Mouse (Mus musculus) layer of hippocampus, adult 9-10 months (tissue): ENCODE data around the gene Klf11.

Experiments
- DNase-seq: peaks from one replicate; pipeline ENCODE4 v3.0.0; 2022; ENCODE audit warnings: low spot score

The Klf11 gene

DNA sequence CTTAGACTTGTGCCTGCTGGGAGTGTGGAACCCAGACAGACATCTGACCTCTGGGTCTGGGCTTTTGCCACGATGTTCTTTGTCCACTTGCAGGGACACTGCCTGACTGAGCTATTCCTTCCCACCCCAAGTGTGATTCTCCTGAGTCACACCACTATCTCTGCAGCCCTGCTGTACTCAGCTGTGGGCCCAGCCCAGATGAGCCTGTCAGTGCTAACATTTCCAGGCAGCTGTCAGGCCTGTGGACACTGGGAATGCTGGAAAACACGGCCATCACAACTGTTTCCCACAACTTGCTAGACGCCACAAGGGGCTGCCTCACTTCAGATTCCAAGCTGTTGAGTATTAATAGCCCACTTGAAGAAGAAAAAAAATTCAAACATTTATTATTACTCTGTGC is 51.9 kb downstream of the Klf11 start:
- no peak for DNase-seq

DNA sequence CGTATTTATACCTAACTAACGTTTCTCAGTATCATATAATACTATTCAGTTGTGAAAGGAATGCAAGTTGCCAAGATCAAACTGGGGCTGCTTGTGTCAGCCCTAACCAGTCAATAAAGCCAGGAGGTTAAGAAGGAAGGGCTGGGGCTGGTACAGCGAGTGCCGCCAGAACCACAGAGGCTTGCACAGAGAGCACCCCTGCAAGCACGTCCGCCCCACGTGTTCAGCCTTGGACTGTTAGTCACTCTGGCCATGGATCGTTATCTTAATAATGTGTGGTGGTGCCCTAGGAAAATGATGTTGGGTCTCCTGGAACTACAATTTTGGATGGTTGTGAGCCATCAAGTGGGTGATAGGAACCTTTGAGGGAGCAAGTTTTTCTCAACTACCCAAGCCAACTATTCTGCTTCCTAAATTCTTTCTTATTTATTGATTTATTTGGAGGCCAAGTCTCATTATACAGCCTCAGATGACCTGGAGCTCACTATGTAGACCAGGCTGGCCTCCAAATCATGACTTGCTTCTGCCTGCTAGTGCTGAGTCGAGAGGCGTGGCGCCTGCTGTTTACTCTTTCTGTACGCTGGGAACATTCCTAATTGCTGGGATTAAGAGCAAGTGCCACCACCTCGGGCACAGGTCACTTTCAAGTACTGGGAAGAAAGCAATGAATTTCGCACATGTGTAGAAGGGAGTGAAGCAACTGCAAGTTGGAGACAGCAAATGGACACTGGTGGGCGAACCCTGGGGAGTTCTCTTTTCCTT is 54.6 kb downstream of the Klf11 start:
- no peak for DNase-seq

DNA sequence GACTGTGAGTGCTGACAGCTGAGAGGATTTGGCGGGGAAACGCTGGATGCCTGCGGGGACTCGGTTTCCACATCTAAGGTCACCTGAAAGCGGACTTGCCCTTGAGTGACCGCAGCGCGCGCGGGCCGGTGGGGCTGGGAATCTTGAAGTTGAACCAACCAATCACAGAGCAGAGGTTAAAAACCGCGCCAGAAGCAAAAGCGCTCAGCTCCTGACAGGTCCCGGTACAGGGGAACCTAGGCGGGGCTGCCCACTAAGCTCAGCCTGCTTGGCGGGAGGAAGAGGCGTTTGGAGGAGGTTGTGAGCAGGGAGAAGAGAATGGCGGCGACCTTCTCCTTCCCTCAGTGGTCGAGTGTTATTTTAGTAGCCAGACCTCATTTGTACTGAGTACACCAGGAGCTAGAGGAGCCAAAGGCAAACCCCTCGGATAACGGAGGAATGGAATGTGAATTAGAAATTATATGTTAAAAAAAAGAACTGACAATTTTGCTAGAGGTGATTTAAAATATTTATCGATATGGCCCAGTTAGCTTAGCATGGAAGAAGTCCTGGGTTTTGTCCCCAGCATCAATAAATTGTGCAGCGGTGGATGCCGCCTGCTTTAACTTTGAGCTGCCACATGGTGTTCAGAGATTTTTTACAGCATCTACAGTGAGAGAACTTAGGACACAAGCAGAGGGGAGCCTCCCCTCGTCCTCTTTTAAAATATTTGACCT is 55.8 kb downstream of the Klf11 start:
- no peak for DNase-seq

DNA sequence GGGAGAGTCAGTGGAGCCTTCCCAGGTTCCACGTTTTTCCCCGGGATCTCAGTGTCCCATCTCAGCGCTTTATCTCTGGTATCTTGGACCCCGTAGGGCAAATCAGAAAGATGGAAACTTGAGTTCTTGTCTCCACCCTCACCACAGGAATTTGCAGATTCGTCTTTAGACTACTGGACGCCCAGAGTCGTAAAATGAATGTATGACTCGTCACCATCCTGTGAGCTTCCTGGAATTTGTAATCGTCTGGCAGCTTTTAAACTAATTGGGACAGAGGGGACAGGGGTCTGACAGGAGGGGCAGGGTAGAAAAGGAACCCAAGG is 56.4 kb downstream of the Klf11 start:
- no peak for DNase-seq

DNA sequence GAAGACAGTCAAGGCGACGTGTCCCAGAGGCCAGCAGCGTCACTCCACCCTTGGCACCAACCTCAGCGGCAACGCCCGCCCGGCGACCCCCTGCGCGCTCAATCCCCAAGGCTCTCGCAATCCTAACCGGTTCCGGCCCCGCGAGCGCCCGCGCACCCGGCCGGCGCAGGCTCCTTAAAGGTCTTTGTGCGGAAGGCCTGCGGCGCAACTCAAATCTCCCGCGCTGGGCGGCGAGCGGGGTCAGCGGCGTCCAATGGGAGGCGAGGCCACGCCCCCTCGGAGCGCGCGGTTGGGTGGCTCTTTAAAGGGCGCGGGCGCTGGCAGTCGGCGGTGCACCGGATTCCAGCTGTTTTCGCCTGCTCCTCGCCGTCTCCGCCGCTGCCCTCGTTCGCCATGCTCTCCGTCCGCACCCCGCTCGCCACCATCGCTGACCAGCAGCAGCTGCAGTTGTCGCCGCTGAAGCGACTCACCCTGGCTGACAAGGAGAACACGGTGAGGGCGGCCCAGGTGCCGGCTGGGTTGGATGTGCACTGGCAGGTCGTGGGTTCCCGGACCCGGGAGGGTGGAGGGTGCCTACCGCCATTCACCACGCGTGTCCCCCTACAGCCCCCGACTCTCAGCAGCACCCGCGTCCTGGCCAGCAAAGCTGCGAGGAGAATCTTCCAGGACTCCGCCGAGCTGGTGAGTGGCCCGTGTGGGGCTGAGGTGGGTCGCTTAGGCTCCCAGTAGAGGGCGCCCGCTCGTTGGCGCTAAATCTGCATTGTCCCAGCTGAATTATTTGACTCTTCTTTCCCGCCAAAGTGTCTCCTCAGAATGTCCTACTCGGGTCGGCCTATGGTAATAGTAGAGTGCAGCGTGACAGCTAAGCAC is 57.1 kb downstream of the Klf11 start, which contains the start of gene Rrm2:
Rrm2 (plus strand) TSS at position 288 of the 870 bp plus-strand sequence.
- DNase-seq: peak; percentile 60

DNA sequence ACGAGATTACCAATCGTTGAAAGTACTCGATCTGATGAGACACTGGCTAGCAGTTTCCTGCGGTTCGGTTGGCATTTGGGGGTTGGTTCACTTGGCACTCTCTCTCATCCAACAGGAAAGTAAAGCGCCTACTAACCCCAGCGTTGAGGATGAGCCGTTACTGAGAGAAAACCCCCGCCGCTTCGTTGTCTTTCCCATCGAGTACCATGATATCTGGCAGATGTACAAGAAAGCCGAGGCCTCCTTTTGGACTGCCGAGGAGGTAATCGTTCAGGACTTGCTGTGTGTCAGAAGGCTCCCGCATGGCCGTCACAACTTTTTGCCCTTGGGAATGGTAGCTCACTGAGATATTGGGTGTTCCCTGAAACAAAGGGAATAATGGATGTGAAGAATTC is 57.7 kb downstream of the Klf11 start:
- no peak for DNase-seq

DNA sequence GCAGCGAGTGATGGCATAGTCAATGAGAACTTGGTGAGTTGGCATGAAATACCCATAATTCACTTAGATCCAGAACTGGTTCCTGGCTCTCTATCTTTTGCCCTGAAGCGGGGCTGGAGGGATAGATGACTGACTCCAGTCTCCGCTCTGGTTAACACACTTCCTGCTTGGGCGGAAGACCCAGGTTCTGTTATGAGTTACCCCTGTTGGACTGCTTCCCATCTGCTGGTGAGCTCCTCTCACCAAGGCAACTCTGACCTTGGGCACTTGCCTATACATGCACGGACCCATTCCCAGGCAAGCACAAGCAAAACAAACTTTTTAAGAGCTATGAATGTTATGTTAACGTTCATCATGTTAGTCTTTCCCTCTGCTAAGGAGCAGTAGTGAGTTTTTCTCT is 58.3 kb downstream of the Klf11 start:
- no peak for DNase-seq

DNA sequence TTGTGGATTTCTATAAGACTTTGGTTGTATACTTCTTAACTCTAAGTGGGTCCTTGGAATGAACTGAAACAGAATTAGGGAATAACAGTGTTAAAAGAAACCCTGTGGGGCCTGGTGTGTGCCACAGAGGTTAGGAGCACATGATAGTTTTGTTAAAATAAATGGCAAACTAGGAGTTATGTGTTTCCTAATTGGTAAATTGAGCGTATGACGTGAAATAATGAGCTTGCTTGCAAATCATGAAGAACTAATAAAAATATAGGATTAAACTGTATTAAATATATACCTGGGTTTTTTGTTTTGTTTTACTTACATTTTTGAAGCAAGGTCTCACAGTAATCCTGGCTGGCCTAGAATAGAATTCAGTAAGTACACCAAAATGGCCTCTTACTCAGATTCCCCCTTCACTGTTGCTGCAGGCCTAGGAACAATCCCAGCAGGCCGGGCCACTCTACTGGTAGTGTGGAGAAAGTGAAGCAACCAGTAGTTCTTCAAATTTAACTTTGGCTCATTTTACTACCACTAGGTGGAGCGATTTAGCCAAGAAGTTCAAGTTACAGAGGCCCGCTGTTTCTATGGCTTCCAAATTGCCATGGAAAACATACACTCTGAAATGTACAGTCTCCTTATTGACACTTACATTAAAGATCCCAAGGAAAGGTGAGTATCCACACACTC is 58.9 kb downstream of the Klf11 start:
- peak; percentile 80 for DNase-seq

DNA sequence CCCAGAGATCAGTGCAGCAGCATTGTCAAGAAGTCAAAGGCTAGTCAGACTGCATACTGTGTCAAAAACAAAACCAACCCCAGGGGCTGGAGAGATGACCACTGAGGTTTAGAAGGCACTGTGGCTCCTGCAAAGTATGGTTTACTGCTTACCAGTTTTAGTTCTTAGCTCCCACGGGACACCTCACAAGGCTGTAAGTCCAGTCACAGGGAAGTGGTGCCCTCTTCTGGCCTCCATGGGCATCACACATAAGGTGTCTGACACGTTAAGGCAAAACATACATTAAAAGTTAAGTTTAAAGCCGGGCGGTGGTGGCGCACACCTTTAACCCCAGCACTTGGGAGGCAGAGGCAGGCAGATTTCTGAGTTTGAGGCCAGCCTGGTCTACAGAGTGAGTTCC is 59.6 kb downstream of the Klf11 start:
- DNase-seq: no peak
